Mouse (Mus musculus) myocyte (in vitro differentiated cells): ENCODE results near the gene Deaf1. TPM values are rescaled to one million over a fixed set of nuclear protein-coding genes. Genes with fewer than 3 reads are reported as not detected.

Experiments
- H3K27me3 ChIP-seq: one replicate; pipeline ENCODE4 v1.6.1; 2011; ENCODE audit not compliant: control insufficient read depth, insufficient read depth, insufficient read length
- H3K36me3 ChIP-seq: one replicate; pipeline ENCODE4 v1.6.1; 2011; ENCODE audit not compliant: control insufficient read depth, insufficient read depth
- H3K4me2 ChIP-seq: one replicate; pipeline ENCODE4 v1.6.1; 2011; ENCODE audit warnings: low read depth, control low read depth
- H3K4me3 ChIP-seq: one replicate; pipeline ENCODE4 v1.5.1; 2011; ENCODE audit warnings: mild to moderate bottlenecking, control low read depth, moderate library complexity
- H3K79me2 ChIP-seq: one replicate; pipeline ENCODE4 v1.6.1; 2011; ENCODE audit not compliant: control insufficient read depth, insufficient read depth
- H3ac ChIP-seq: one replicate; pipeline ENCODE4 v1.6.1; 2011; ENCODE audit not compliant: control insufficient read depth, insufficient read length
- CEBPB ChIP-seq: IDR thresholded peaks from 2 replicates; pipeline ENCODE4 v1.6.1; 2011; ENCODE audit warnings: mild to moderate bottlenecking, moderate library complexity; ENCODE audit not compliant: poor library complexity, insufficient read depth, severe bottlenecking
- E2F4 ChIP-seq: IDR thresholded peaks from one replicate; pipeline ENCODE4 v1.6.1; 2011; ENCODE audit warnings: mild to moderate bottlenecking, control low read depth, moderate library complexity; ENCODE audit not compliant: insufficient read depth
- MAX ChIP-seq: IDR thresholded peaks from one replicate; pipeline ENCODE4 v1.6.1; 2011; ENCODE audit warnings: low read depth, mild to moderate bottlenecking, control low read depth
- MYOD1 ChIP-seq, 3 experiments: IDR thresholded peaks; one replicate each; pipeline ENCODE4 v1.6.1; 2011; ENCODE audit warnings: control low read depth in 2 of 3, low read depth in 2 of 3, mild to moderate bottlenecking in 2 of 3, moderate library complexity in 1 of 3; ENCODE audit not compliant: insufficient read length in 2 of 3, control insufficient read depth in 1 of 3
- MYOG ChIP-seq, 3 experiments: IDR thresholded peaks; one replicate each; pipeline ENCODE4 v1.6.1; 2011; ENCODE audit warnings: control low read depth in 2 of 3, low read depth in 2 of 3, mild to moderate bottlenecking in 2 of 3; ENCODE audit not compliant: insufficient read length in 2 of 3, control insufficient read depth in 1 of 3, insufficient read depth in 1 of 3
- POLR2A ChIP-seq: IDR thresholded peaks from one replicate; pipeline ENCODE4 v1.6.1; 2011; ENCODE audit warnings: low read depth, mild to moderate bottlenecking, control low read depth, moderate library complexity; ENCODE audit not compliant: insufficient read length
- POLR2AphosphoS2 ChIP-seq: IDR thresholded peaks from one replicate; pipeline ENCODE4 v1.6.1; 2011; ENCODE audit warnings: low read depth, control low read depth; ENCODE audit not compliant: insufficient read length
- REST ChIP-seq: IDR thresholded peaks from one replicate; pipeline ENCODE4 v1.6.1; 2011; ENCODE audit warnings: mild to moderate bottlenecking, control low read depth, moderate library complexity; ENCODE audit not compliant: insufficient read depth, insufficient read length
- SRF ChIP-seq: IDR thresholded peaks from one replicate; pipeline ENCODE4 v1.6.1; 2011; ENCODE audit warnings: low read depth; ENCODE audit not compliant: control insufficient read depth, insufficient read length
- TCF12 ChIP-seq: IDR thresholded peaks from one replicate; pipeline ENCODE4 v1.6.1; 2011; ENCODE audit warnings: mild to moderate bottlenecking, control low read depth; ENCODE audit not compliant: poor library complexity, insufficient read depth, severe bottlenecking
- TCF3 ChIP-seq: IDR thresholded peaks from one replicate; pipeline ENCODE4 v1.6.1; 2011; ENCODE audit warnings: low read depth, control low read depth; ENCODE audit not compliant: insufficient read length
- USF1 ChIP-seq: IDR thresholded peaks from one replicate; pipeline ENCODE4 v1.6.1; 2011; ENCODE audit warnings: low read depth, mild to moderate bottlenecking, control low read depth, moderate library complexity
- polyA plus RNA-seq: library from polyadenylated mRNA; unstranded; fragments of >200 nt; fragmentation: generic; extraction: Trizol; gene quantifications from one replicate; pipeline ENCODE4 v1.2.1, GENCODE M21; 2012; ENCODE audit warnings: missing spikeins

Gene Deaf1
- polyA plus RNA-seq, 1 experiment: 11.8 TPM

DNA sequence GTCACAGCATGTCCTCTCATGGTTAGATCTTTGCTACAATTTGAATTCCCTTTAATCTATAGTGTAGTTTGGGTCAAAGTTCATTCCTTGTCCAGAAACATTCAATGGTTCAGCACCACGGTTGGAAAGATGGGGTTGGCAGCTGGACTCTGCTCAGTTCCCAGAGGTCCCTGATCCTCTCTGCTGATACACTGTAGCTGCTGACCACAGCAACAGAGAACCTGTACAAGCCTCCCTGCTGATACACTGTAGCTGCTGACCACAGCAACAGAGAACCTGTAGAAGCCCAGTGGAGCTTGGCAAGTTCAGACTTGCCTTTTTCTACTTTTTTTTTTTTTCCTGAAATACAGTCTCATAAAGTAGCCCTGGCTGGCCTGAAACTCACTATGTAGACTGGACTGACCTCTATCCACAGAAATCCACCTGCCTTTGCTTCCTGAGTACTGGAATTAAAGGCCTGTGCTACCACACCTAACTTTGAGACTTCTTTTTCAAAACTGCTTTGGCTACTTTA, 9.8 kb downstream of the Deaf1 start:
- Histone ChIP-seq H3ac (no peak overlapping the region), H3K4me3 (no peak overlapping the region), H3K36me3 (peaks cover 51% of the 10 kb centered on the region), H3K4me2 (no peak overlapping the region), H3K79me2 (no peaks in the 10 kb centered on the region), H3K27me3 (no peaks in the 10 kb centered on the region)
- no peak for TF ChIP-seq MYOD1 (IDR thresholded peaks at IDR 0.05; ENCODE audit: control insufficient read depth in 1 of 3, insufficient read length in 2 of 3, low read depth in 2 of 3)
- no peak for TF ChIP-seq TCF3
- no peak for TF ChIP-seq REST
- TF ChIP-seq USF1: no peak
- TF ChIP-seq TCF12: no peak
- no peak for TF ChIP-seq POLR2AphosphoS2
- TF ChIP-seq MAX: no peak
- TF ChIP-seq CEBPB: no peak
- no peak for TF ChIP-seq SRF
- TF ChIP-seq POLR2A: no peak

DNA sequence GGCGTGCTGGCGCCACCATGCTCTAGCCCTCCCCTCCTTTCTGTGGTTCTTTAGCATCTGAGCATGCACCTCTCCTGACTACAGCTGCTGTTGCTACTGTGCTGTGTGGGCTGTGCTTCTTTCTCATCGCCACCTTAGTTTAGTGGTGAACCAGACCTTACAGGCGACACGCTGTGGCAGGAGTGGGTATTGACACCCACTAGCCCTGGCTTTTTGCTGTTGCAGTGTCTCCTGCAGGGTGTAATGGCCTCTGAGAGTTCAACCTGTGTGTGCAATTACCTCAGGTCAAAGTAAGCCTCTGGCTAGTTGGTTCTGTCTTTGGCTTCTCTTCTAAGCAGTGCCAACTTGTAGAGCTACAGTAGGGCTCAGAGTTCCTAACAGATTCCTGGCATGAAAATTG, 11.5 kb downstream of the Deaf1 start:
- no peaks in the 10 kb centered on the region for H3K79me2 ChIP-seq
- H3K4me2 ChIP-seq: no peak overlapping the region
- TF ChIP-seq SRF (no peak), MAX (no peak)
- H3K4me3 ChIP-seq: no peak overlapping the region
- H3K27me3 ChIP-seq: no peaks in the 10 kb centered on the region
- H3ac ChIP-seq: no peak overlapping the region
- H3K36me3 ChIP-seq: peaks cover 54% of the 10 kb centered on the region

DNA sequence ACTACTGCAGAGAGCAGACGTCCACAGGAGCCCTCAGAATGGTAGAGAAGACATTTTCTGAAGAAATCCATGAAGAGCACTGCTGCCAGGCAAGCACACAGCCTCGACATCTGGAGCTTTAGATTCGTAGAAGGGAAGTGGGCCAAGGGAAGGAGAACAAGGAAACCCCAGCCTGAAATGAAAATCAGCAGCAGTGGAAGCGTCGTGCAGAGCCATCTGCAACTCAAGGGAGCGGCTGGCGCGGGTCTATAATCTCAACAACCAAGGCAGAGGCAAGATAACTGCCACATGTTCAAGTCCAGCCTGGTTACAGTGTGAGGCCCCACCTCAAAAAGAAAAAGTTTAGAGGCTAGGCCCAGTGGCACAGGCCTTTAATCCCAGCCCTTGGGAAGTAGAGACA, 12.4 kb downstream of the Deaf1 start:
- TF ChIP-seq POLR2A (no peak), SRF (no peak), E2F4 (no peak), MYOG (IDR thresholded peaks at IDR 0.05; ENCODE audit: control insufficient read depth in 1 of 3, insufficient read depth in 1 of 3, insufficient read length in 2 of 3, low read depth in 2 of 3) (no peak), MYOD1 (IDR thresholded peaks at IDR 0.05; ENCODE audit: control insufficient read depth in 1 of 3, insufficient read length in 2 of 3, low read depth in 2 of 3) (no peak), CEBPB (no peak), TCF3 (no peak), POLR2AphosphoS2 (no peak), TCF12 (no peak), MAX (no peak), REST (no peak), USF1 (no peak)
- Histone ChIP-seq H3K4me2 (no peak overlapping the region), H3K27me3 (no peaks in the 10 kb centered on the region), H3K79me2 (no peaks in the 10 kb centered on the region), H3ac (no peak overlapping the region), H3K36me3 (peaks cover 57% of the 10 kb centered on the region), H3K4me3 (no peak overlapping the region)

DNA sequence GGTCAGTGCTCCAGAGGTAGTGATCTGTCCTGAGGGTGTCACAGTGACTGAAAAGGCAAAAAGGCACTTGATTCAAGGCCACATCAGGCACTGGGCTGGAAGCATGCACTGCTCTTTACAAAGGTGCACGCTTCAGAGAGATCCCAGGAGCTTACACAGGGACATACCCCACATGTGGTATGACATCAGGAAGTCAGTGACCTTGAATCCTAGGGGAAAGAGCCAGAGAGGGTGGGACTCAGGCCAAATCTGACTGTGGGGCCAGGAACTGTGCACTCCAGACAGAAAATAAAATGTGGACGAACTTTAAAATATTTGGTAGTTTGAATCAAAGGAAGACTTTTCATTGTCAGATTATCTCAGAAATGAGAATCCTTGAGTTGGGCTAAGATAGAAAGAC, 13.1 kb downstream of the Deaf1 start:
- Histone ChIP-seq H3ac (no peak overlapping the region), H3K4me2 (no peak overlapping the region), H3K4me3 (no peak overlapping the region), H3K36me3 (peaks cover 61% of the 10 kb centered on the region), H3K27me3 (no peaks in the 10 kb centered on the region), H3K79me2 (no peaks in the 10 kb centered on the region)
- TF ChIP-seq USF1 (no peak), REST (no peak), TCF3 (no peak), SRF (no peak), CEBPB (no peak), MYOG (IDR thresholded peaks at IDR 0.05; ENCODE audit: control insufficient read depth in 1 of 3, insufficient read depth in 1 of 3, insufficient read length in 2 of 3, low read depth in 2 of 3) (no peak), MYOD1 (IDR thresholded peaks at IDR 0.05; ENCODE audit: control insufficient read depth in 1 of 3, insufficient read length in 2 of 3, low read depth in 2 of 3) (no peak)

DNA sequence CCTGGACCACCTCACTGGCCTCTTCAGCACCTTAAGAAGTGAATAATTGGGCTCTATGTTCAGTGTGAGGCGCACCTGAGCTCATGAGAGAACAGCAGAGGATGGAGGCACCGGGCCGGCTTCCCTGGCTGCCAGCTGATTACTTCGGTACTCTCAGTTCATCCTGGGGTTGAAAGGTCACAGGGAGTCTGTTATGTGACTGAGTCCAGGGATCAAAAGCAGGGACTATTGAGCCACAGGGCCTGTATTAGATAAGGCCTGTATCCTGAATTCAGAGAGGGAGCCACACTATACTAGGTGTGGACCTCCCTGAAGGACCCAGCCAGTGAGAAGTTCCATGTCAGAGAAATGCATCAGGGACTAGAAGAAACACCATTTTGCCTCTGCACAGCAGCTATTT, 23.0 kb downstream of the Deaf1 start:
- H3K27me3 ChIP-seq: no peaks in the 10 kb centered on the region
- no peak overlapping the region for H3K4me2 ChIP-seq
- no peaks in the 10 kb centered on the region for H3K79me2 ChIP-seq
- H3K36me3 ChIP-seq: peaks cover 12% of the 10 kb centered on the region
- H3K4me3 ChIP-seq: no peak overlapping the region
- H3ac ChIP-seq: no peak overlapping the region
- no peak for TF ChIP-seq E2F4
- TF ChIP-seq CEBPB: no peak
- TF ChIP-seq MYOG (IDR thresholded peaks at IDR 0.05; ENCODE audit: control insufficient read depth in 1 of 3, insufficient read depth in 1 of 3, insufficient read length in 2 of 3, low read depth in 2 of 3): no peak
- TF ChIP-seq TCF12: no peak
- TF ChIP-seq SRF: no peak
- TF ChIP-seq POLR2A: no peak
- TF ChIP-seq MAX: no peak
- TF ChIP-seq USF1: no peak
- TF ChIP-seq REST: no peak
- TF ChIP-seq TCF3: no peak
- TF ChIP-seq MYOD1 (IDR thresholded peaks at IDR 0.05; ENCODE audit: control insufficient read depth in 1 of 3, insufficient read length in 2 of 3, low read depth in 2 of 3): no peak
- no peak for TF ChIP-seq POLR2AphosphoS2
